Mouse (Mus musculus): ENCODE data around the gene Plcb1. TPM values are rescaled to one million over a fixed set of nuclear protein-coding genes. Genes with fewer than 3 reads are reported as not detected.

Plcb1 gene
- total RNA-seq, 1 experiment: 0.89 TPM

- H3K9ac ChIP-seq (ENCODE audit: insufficient read depth, low read depth, low read length, poor library complexity, severe bottlenecking): no peak overlapping the region
- no peak overlapping the region for H3K27ac ChIP-seq (ENCODE audit: insufficient read depth, low read depth, low read length, poor library complexity, severe bottlenecking)
- no peaks in the 10 kb centered on the region for H3K9me3 ChIP-seq (ENCODE audit: control insufficient read depth, insufficient read depth, low read depth, low read length)
- DNase-seq (ENCODE audit: low read depth, low spot score): no peak
- H3K36me3 ChIP-seq (ENCODE audit: control insufficient read depth, insufficient read depth, low read length, poor library complexity, severe bottlenecking): no peaks in the 10 kb centered on the region
- TF ChIP-seq MAFK (IDR thresholded peaks at IDR 0.05; ENCODE audit: insufficient read depth, low read depth, low read length) (no peak), ZNF384 (IDR thresholded peaks at IDR 0.05; ENCODE audit: low read depth, low read length) (no peak), CHD2 (IDR thresholded peaks at IDR 0.05; ENCODE audit: low read depth, low read length) (no peak), ZC3H11A (IDR thresholded peaks at IDR 0.05; ENCODE audit: borderline replicate concordance, low read depth, low read length) (no peak), HCFC1 (IDR thresholded peaks at IDR 0.05; ENCODE audit: borderline replicate concordance, insufficient read depth, low read length) (no peak)
- in situ Hi-C loops (cut with MboI; ENCODE audit: low sequenced_read_pairs in 2 of 2, unreplicated experiment in 2 of 2): loop anchor here in 1 of 2 experiments (25.0 kb wide), 1 partner anchor 543 kb away; no protein-coding TSS in a partner anchor
- H3K4me3 ChIP-seq (ENCODE audit: insufficient read depth in 1 of 2, low read depth in 1 of 2, low read length in 2 of 2, poor library complexity in 1 of 2, severe bottlenecking in 1 of 2): no peak overlapping the region
- H3K4me1 ChIP-seq (ENCODE audit: control insufficient read depth in 2 of 2, insufficient read depth in 2 of 2, low read length in 2 of 2, poor library complexity in 1 of 2): no peaks in the 10 kb centered on the region
These were observed 608.8 kb downstream of the Plcb1 start for GRCm38 (mm10) chr2:135394698-135395097.

GRCm38 (mm10) chr2:135396375-135396774, 610.5 kb downstream of the Plcb1 start:
- in situ Hi-C loops (cut with MboI; ENCODE audit: low sequenced_read_pairs in 2 of 2, unreplicated experiment in 2 of 2): loop anchor here in 1 of 2 experiments (25.0 kb wide), 1 partner anchor 541 kb away; no protein-coding TSS in a partner anchor
- TF ChIP-seq ZNF384 (IDR thresholded peaks at IDR 0.05; ENCODE audit: low read depth, low read length): no peak
- no peaks in the 10 kb centered on the region for H3K36me3 ChIP-seq (ENCODE audit: control insufficient read depth, insufficient read depth, low read length, poor library complexity, severe bottlenecking)
- H3K9me3 ChIP-seq (ENCODE audit: control insufficient read depth, insufficient read depth, low read depth, low read length): no peaks in the 10 kb centered on the region
- H3K9ac ChIP-seq (ENCODE audit: insufficient read depth, low read depth, low read length, poor library complexity, severe bottlenecking): no peak overlapping the region
- no peak overlapping the region for H3K27ac ChIP-seq (ENCODE audit: insufficient read depth, low read depth, low read length, poor library complexity, severe bottlenecking)
- DNase-seq (ENCODE audit: low read depth, low spot score): no peak
- no peak overlapping the region for H3K4me3 ChIP-seq (ENCODE audit: insufficient read depth in 1 of 2, low read depth in 1 of 2, low read length in 2 of 2, poor library complexity in 1 of 2, severe bottlenecking in 1 of 2)
- H3K4me1 ChIP-seq (ENCODE audit: control insufficient read depth in 2 of 2, insufficient read depth in 2 of 2, low read length in 2 of 2, poor library complexity in 1 of 2): no peaks in the 10 kb centered on the region

- no peaks in the 10 kb centered on the region for H3K4me1 ChIP-seq (ENCODE audit: control insufficient read depth in 2 of 2, insufficient read depth in 2 of 2, low read length in 2 of 2, poor library complexity in 1 of 2)
These were observed 612.1 kb downstream of the Plcb1 start for GRCm38 (mm10) chr2:135397970-135398369.

GRCm38 (mm10) chr2:135399760-135400159, 613.9 kb downstream of the Plcb1 start:
- no peak for DNase-seq (ENCODE audit: low read depth, low spot score)
- Histone ChIP-seq H3K4me3 (ENCODE audit: insufficient read depth in 1 of 2, low read depth in 1 of 2, low read length in 2 of 2, poor library complexity in 1 of 2, severe bottlenecking in 1 of 2) (no peak overlapping the region), H3K36me3 (ENCODE audit: control insufficient read depth, insufficient read depth, low read length, poor library complexity, severe bottlenecking) (no peaks in the 10 kb centered on the region), H3K27ac (ENCODE audit: insufficient read depth, low read depth, low read length, poor library complexity, severe bottlenecking) (no peak overlapping the region), H3K4me1 (ENCODE audit: control insufficient read depth in 2 of 2, insufficient read depth in 2 of 2, low read length in 2 of 2, poor library complexity in 1 of 2) (no peaks in the 10 kb centered on the region), H3K9me3 (ENCODE audit: control insufficient read depth, insufficient read depth, low read depth, low read length) (no peaks in the 10 kb centered on the region), H3K9ac (ENCODE audit: insufficient read depth, low read depth, low read length, poor library complexity, severe bottlenecking) (no peak overlapping the region)
- TF ChIP-seq MAFK (IDR thresholded peaks at IDR 0.05; ENCODE audit: insufficient read depth, low read depth, low read length): no peak
- no peak for TF ChIP-seq CHD2 (IDR thresholded peaks at IDR 0.05; ENCODE audit: low read depth, low read length)
- no peak for TF ChIP-seq ZC3H11A (IDR thresholded peaks at IDR 0.05; ENCODE audit: borderline replicate concordance, low read depth, low read length)
- no peak for TF ChIP-seq ZNF384 (IDR thresholded peaks at IDR 0.05; ENCODE audit: low read depth, low read length)
- no peak for TF ChIP-seq HCFC1 (IDR thresholded peaks at IDR 0.05; ENCODE audit: borderline replicate concordance, insufficient read depth, low read length)
- in situ Hi-C loops (cut with MboI; ENCODE audit: low sequenced_read_pairs in 2 of 2, unreplicated experiment in 2 of 2): loop anchor here in 1 of 2 experiments (25.0 kb wide), 1 partner anchor 538 kb away; no protein-coding TSS in a partner anchor

More at GRCm38 (mm10) chr2:135397970-135398369, 612.1 kb downstream of the Plcb1 start:
- in situ Hi-C loops (cut with MboI; ENCODE audit: low sequenced_read_pairs in 2 of 2, unreplicated experiment in 2 of 2): loop anchor here in 1 of 2 experiments (25.0 kb wide), 1 partner anchor 539 kb away; no protein-coding TSS in a partner anchor
- Histone ChIP-seq H3K9me3 (ENCODE audit: control insufficient read depth, insufficient read depth, low read depth, low read length) (no peaks in the 10 kb centered on the region), H3K27ac (ENCODE audit: insufficient read depth, low read depth, low read length, poor library complexity, severe bottlenecking) (no peak overlapping the region), H3K9ac (ENCODE audit: insufficient read depth, low read depth, low read length, poor library complexity, severe bottlenecking) (no peak overlapping the region), H3K4me3 (ENCODE audit: insufficient read depth in 1 of 2, low read depth in 1 of 2, low read length in 2 of 2, poor library complexity in 1 of 2, severe bottlenecking in 1 of 2) (no peak overlapping the region), H3K36me3 (ENCODE audit: control insufficient read depth, insufficient read depth, low read length, poor library complexity, severe bottlenecking) (no peaks in the 10 kb centered on the region)
- TF ChIP-seq ZC3H11A (IDR thresholded peaks at IDR 0.05; ENCODE audit: borderline replicate concordance, low read depth, low read length) (no peak), MAFK (IDR thresholded peaks at IDR 0.05; ENCODE audit: insufficient read depth, low read depth, low read length) (no peak), CHD2 (IDR thresholded peaks at IDR 0.05; ENCODE audit: low read depth, low read length) (no peak), ZNF384 (IDR thresholded peaks at IDR 0.05; ENCODE audit: low read depth, low read length) (no peak), HCFC1 (IDR thresholded peaks at IDR 0.05; ENCODE audit: borderline replicate concordance, insufficient read depth, low read length) (no peak)
- DNase-seq (ENCODE audit: low read depth, low spot score): no peak

- no peak overlapping the region for H3K27ac ChIP-seq (ENCODE audit: insufficient read depth, low read depth, low read length, poor library complexity, severe bottlenecking)
These were observed 617.0 kb downstream of the Plcb1 start for GRCm38 (mm10) chr2:135402916-135403315.

More at GRCm38 (mm10) chr2:135402916-135403315, 617.0 kb downstream of the Plcb1 start:
- in situ Hi-C loops (cut with MboI; ENCODE audit: low sequenced_read_pairs in 2 of 2, unreplicated experiment in 2 of 2): no loop called here
- Histone ChIP-seq H3K4me1 (ENCODE audit: control insufficient read depth in 2 of 2, insufficient read depth in 2 of 2, low read length in 2 of 2, poor library complexity in 1 of 2) (no peaks in the 10 kb centered on the region), H3K36me3 (ENCODE audit: control insufficient read depth, insufficient read depth, low read length, poor library complexity, severe bottlenecking) (no peaks in the 10 kb centered on the region), H3K9me3 (ENCODE audit: control insufficient read depth, insufficient read depth, low read depth, low read length) (no peaks in the 10 kb centered on the region), H3K9ac (ENCODE audit: insufficient read depth, low read depth, low read length, poor library complexity, severe bottlenecking) (no peak overlapping the region), H3K4me3 (ENCODE audit: insufficient read depth in 1 of 2, low read depth in 1 of 2, low read length in 2 of 2, poor library complexity in 1 of 2, severe bottlenecking in 1 of 2) (no peak overlapping the region)
- TF ChIP-seq ZC3H11A (IDR thresholded peaks at IDR 0.05; ENCODE audit: borderline replicate concordance, low read depth, low read length) (no peak), ZNF384 (IDR thresholded peaks at IDR 0.05; ENCODE audit: low read depth, low read length) (no peak), MAFK (IDR thresholded peaks at IDR 0.05; ENCODE audit: insufficient read depth, low read depth, low read length) (no peak), CHD2 (IDR thresholded peaks at IDR 0.05; ENCODE audit: low read depth, low read length) (no peak), HCFC1 (IDR thresholded peaks at IDR 0.05; ENCODE audit: borderline replicate concordance, insufficient read depth, low read length) (no peak)
- no peak for DNase-seq (ENCODE audit: low read depth, low spot score)
